ENCODE assay signal across 13 mouse cellular contexts in genomic region chr19:18590942-18591354, GRCm38 (mm10). TPM values are rescaled to one million over a fixed set of nuclear protein-coding genes. Genes with fewer than 3 reads are reported as not detected.
DNase-seq lines count a peak whose midpoint lies in the region.
"Had no signal": no experiment of that assay in that cellular context is flagged by ENCODE, and none has a peak within 500 bp of the region (broad histone marks: within the 10 kb centered on the region; RNA-seq: fewer than 3 reads in every experiment).

No protein-coding gene starts in this region.

- 81% methylated on average over 5 of the region's 5 CpGs for WGBS in limb, embryonic 10.5 days

- peaks cover 17% of the 10 kb centered on the region for H3K4me1 ChIP-seq in limb, embryonic 10.5 days

- 0 out of 2 replicates have a peak overlapping the region, but pooled peaks have one; percentile 9 for H3K27ac ChIP-seq in limb, embryonic 10.5 days
- H3K27ac ChIP-seq: gastrocnemius, adult 2 months; hindbrain, postnatal 0 days; left cerebral cortex, adult 2 months had no signal

- peak; percentile 31 to 40 for DNase-seq in lung, adult 18-20 months
- DNase-seq in lung, postnatal 14 days = no peak
- DNase-seq in thymus, postnatal 25 days = peak; percentile 30
- no peak for DNase-seq in thymus, postnatal 0 days (ENCODE audit: low spot score)
- no peak for DNase-seq in limb, embryonic 10.5 days (ENCODE audit: low spot score)
- DNase-seq in thymus, postnatal 4 days = peak; percentile 22
- no peak for DNase-seq in left cerebral cortex, adult 11 months (ENCODE audit: low spot score)
- no peak for DNase-seq in adrenal gland, postnatal 36 days
- DNase-seq: gastrocnemius, adult 2 months had no signal

- H3K9me3 ChIP-seq in limb, embryonic 10.5 days (replicated peaks) = no peaks in the 10 kb centered on the region
- H3K9me3 ChIP-seq: G1E had no signal

- no peaks in the 10 kb centered on the region for H3K36me3 ChIP-seq in limb, embryonic 10.5 days

- H3K4me3 ChIP-seq in limb, embryonic 10.5 days = no peak overlapping the region
- H3K4me3 ChIP-seq: erythroblast, embryonic 14.5 days; gastrocnemius, adult 2 months; left cerebral cortex, adult 2 months had no signal

- no peaks in the 10 kb centered on the region for H3K27me3 ChIP-seq in limb, embryonic 10.5 days (ENCODE audit: low read depth, poor library complexity, severe bottlenecking)

RNA-seq across cellular contexts. Expression of gene Ostf1, which starts 40.7 kb away (rescaled TPM):
- 129 and 132 TPM in 2 replicates for polyA plus RNA-seq in thymus, postnatal 0 days (2015; fragmentation: Nextera tagmentation; extraction: Ambion mirVana)
- polyA plus RNA-seq in limb, embryonic 10.5 days (2016; fragmentation: Nextera tagmentation; extraction: Ambion mirVana) = 31.9 and 32.0 TPM in 2 replicates
- 100 to 1,000 TPM; 127 to 163 TPM for total RNA-seq in adrenal gland, postnatal 36 days (2021)

RNA-seq across cellular contexts. Expression of gene Nmrk1, which starts 40.8 kb away (rescaled TPM):
- polyA plus RNA-seq in thymus, postnatal 0 days (2015; fragmentation: Nextera tagmentation; extraction: Ambion mirVana) = 6.3 and 8.4 TPM in 2 replicates
- 6.5 and 9.0 TPM in 2 replicates for polyA plus RNA-seq in limb, embryonic 10.5 days (2016; fragmentation: Nextera tagmentation; extraction: Ambion mirVana)
- total RNA-seq in adrenal gland, postnatal 36 days (2021) = 10 to 100 TPM in 1 of 2 experiments, 1 to 10 TPM in 1; 9.0 to 17.7 TPM
- polyA plus RNA-seq: erythroblast, embryonic 14.5 days had no signal

Comparison
In these comparisons a context has a peak if more than half of its experiments do, and no peak if none do; other contexts are left out.
1. DNase-seq: peak in lung, adult 18-20 months (2 of 2), thymus, postnatal 25 days (single experiment) and thymus, postnatal 4 days (single experiment); none in lung, postnatal 14 days (single experiment), thymus, postnatal 0 days (single experiment), limb, embryonic 10.5 days (single experiment), left cerebral cortex, adult 11 months (single experiment) and adrenal gland, postnatal 36 days (0 of 2).